Mouse (Mus musculus): Measurements from ENCODE around the gene Olfr768. TPM values are rescaled to one million over a fixed set of nuclear protein-coding genes. Genes with fewer than 3 reads are reported as not detected.

Olfr768 gene
- total RNA-seq (2023), result not detected

GRCm38 (mm10) chr10:129099275-129099674 is at the start of gene Olfr768:
Gene Olfr768, minus strand, starts transcription at chr10:129099375.

GRCm38 (mm10) chr10:129138898-129139297 is 39.7 kb upstream of the Olfr768 start, which contains the start of gene Olfr770:
Gene Olfr770, minus strand, starts transcription at chr10:129138998.

GRCm38 (mm10) chr10:129117761-129118160 is 18.6 kb upstream of the Olfr768 start, which contains the start of gene Olfr769:
Gene Olfr769, minus strand, starts transcription at chr10:129117861.

DNA sequence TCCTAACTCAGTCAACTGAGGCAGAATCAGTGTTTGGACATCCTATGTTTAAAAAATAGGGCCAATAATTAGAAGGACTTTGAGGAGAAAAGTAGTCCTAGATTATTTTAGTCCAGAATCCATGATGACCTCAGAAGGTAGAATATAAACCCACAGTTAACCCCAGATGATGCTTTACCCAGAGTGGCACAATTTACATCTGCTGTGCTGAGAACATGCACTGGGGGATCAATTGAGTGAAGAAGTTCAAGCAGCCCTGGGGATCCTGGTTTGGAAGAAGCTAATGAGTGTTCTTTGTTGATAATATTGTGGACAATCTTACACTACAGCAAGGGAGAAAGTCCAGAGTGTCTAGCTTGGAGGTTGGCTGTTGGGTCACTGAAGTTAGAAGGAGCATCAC is 16.4 kb downstream of the Olfr768 start, which contains the start of gene Olfr767:
Gene Olfr767 (minus strand): TSS at position 101 of the 400 bp plus-strand sequence.

DNA sequence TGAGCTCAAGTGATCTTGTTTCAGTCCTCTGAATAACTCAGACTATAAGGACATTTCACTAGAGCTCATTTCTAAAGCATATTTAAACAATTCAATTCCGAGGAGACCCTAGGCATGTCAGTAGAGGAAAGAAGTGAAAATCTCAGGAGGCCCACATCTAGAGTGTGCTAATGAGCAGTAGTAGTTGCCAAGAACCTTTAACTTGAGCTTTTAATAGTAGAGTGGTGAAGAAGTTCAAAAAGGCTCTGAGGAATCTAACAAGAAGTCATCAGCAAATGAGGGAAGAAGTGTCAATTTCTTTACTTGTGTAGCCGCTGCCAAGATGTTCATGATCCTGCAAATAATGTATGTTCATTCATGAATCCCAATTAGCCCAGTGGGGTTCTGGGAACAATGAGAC is 30.3 kb downstream of the Olfr768 start, which contains the start of gene Olfr766-ps1:
Gene Olfr766-ps1 (minus strand): TSS at position 101 of the 400 bp plus-strand sequence.

DNA sequence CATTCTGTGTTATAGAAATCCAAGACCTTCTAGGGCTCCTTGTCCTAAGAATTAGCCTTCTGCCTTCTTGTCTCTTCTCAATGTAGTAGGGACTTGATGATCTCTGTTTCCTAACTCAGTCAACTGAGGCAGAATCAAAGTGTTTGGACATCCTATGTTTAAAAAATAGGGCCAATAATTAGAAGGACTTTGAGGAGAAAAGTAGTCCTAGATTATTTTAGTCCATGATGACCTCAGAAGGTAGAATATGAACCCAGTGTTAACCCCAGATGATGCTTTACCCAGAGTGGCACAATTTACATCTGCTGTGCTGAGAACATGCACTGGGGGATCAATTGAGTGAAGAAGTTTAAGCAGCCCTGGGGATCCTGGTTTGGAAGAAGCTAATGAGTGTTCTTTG is 49.3 kb downstream of the Olfr768 start, which contains the start of gene Olfr765:
Gene Olfr765 (minus strand): TSS at position 101 of the 400 bp plus-strand sequence.

Other genes with a start within 250 kb of the Olfr768 start
- gene Gdf11, start 207.7 kb downstream of the Olfr768 start, total RNA-seq (2023), result under 1 TPM in 1 of 2 experiments, not detected in 1; 0.13 TPM
- gene Cd63, start 198.4 kb downstream of the Olfr768 start, total RNA-seq (2023), result 100 to 1,000 TPM; 136 to 156 TPM
- 1 to 10 TPM; 3.2 to 6.0 TPM for gene Rdh5, start 176.5 kb downstream of the Olfr768 start, total RNA-seq (2023)
- 10 to 100 TPM; 80.0 to 90.6 TPM for gene Bloc1s1, start 175.3 kb downstream of the Olfr768 start, total RNA-seq (2023)
- under 1 TPM in 1 of 2 experiments, not detected in 1; 0.09 TPM for gene Itga7, start 165.6 kb downstream of the Olfr768 start, total RNA-seq (2023)
- not detected for gene Mettl7b, start 138.4 kb downstream of the Olfr768 start, total RNA-seq (2023)
- not detected for gene Olfr9, start 109.9 kb downstream of the Olfr768 start, total RNA-seq (2023)
- gene Olfr763, start 88.6 kb downstream of the Olfr768 start, total RNA-seq (2023), result not detected
- not detected for gene Olfr764-ps1, start 59.5 kb downstream of the Olfr768 start, total RNA-seq (2023)
- not detected for gene Olfr765, start 49.4 kb downstream of the Olfr768 start, total RNA-seq (2023)
- not detected for gene Olfr766-ps1, start 30.4 kb downstream of the Olfr768 start, total RNA-seq (2023)
- gene Olfr767, start 16.5 kb downstream of the Olfr768 start, total RNA-seq (2023), result not detected
- gene Olfr769, start 18.5 kb upstream of the Olfr768 start, total RNA-seq (2023), result not detected
- not detected for gene Olfr770, start 39.6 kb upstream of the Olfr768 start, total RNA-seq (2023)
- gene Olfr771, start 65.4 kb upstream of the Olfr768 start, total RNA-seq (2023), result not detected
- not detected for gene Olfr772, start 78.5 kb upstream of the Olfr768 start, total RNA-seq (2023)
- gene Olfr773, start 88.0 kb upstream of the Olfr768 start, total RNA-seq (2023), result not detected
- gene Olfr774, start 136.8 kb upstream of the Olfr768 start, total RNA-seq (2023), result not detected
- gene Olfr775, start 149.0 kb upstream of the Olfr768 start, total RNA-seq (2023), result not detected
- not detected for gene Olfr776, start 159.8 kb upstream of the Olfr768 start, total RNA-seq (2023)
- gene Olfr777, start 172.1 kb upstream of the Olfr768 start, total RNA-seq (2023), result not detected
- not detected for gene Olfr780, start 218.7 kb upstream of the Olfr768 start, total RNA-seq (2023)
- not detected for gene Olfr781, start 229.5 kb upstream of the Olfr768 start, total RNA-seq (2023)
- not detected for gene Olfr782, start 249.5 kb upstream of the Olfr768 start, total RNA-seq (2023)